Mouse (Mus musculus): ENCODE data around the gene Artn.
A peak's percentile ranks its signal among the peaks of the same experiment; 100 is the strongest.

The Artn gene

GRCm38 (mm10) chr4:117929391-117929881, at the start of gene Artn:
Artn (minus strand) TSS chr4:117929763.
- DNase-seq (ENCODE audit: low spot score): peak; percentile 66

- DNase-seq (ENCODE audit: low spot score): no peak
Observed at GRCm38 (mm10) chr4:117979181-117979580, 49.6 kb upstream of the Artn start.

- no peak for DNase-seq (ENCODE audit: low spot score)
Observed at GRCm38 (mm10) chr4:117978282-117978681, 48.7 kb upstream of the Artn start.

- DNase-seq (ENCODE audit: low spot score): no peak
Observed at GRCm38 (mm10) chr4:117977841-117978240, 48.3 kb upstream of the Artn start.

- DNase-seq (ENCODE audit: low spot score): no peak
Observed at GRCm38 (mm10) chr4:117977371-117977770, 47.8 kb upstream of the Artn start.

- DNase-seq (ENCODE audit: low spot score): no peak
Observed at GRCm38 (mm10) chr4:117975820-117976219, 46.3 kb upstream of the Artn start.

- no peak for DNase-seq (ENCODE audit: low spot score)
Observed at GRCm38 (mm10) chr4:117974719-117975118, 45.2 kb upstream of the Artn start.

GRCm38 (mm10) chr4:117972999-117973398, 43.4 kb upstream of the Artn start:
- no peak for DNase-seq (ENCODE audit: low spot score)

GRCm38 (mm10) chr4:117964346-117965025, 34.9 kb upstream of the Artn start:
- DNase-seq (ENCODE audit: low spot score): no peak

GRCm38 (mm10) chr4:117957492-117957891, 27.9 kb upstream of the Artn start:
- DNase-seq (ENCODE audit: low spot score): no peak

- no peak for DNase-seq (ENCODE audit: low spot score)
Observed at GRCm38 (mm10) chr4:117947493-117947892, 17.9 kb upstream of the Artn start.

GRCm38 (mm10) chr4:117946639-117947305, 17.2 kb upstream of the Artn start:
- no peak for DNase-seq (ENCODE audit: low spot score)

- DNase-seq (ENCODE audit: low spot score): no peak
Observed at GRCm38 (mm10) chr4:117943317-117943716, 13.8 kb upstream of the Artn start.

GRCm38 (mm10) chr4:117936964-117937363, 7.4 kb upstream of the Artn start:
- DNase-seq (ENCODE audit: low spot score): no peak

- DNase-seq (ENCODE audit: low spot score): no peak
Observed at GRCm38 (mm10) chr4:117934081-117934480, 4.5 kb upstream of the Artn start.

- no peak for DNase-seq (ENCODE audit: low spot score)
Observed at GRCm38 (mm10) chr4:117933248-117933647, 3.7 kb upstream of the Artn start.

GRCm38 (mm10) chr4:117928699-117929241, 793 bp downstream of the Artn start:
- peak; percentile 66 for DNase-seq (ENCODE audit: low spot score)

GRCm38 (mm10) chr4:117928234-117928633, 1.3 kb downstream of the Artn start:
- DNase-seq (ENCODE audit: low spot score): no peak

GRCm38 (mm10) chr4:117926545-117927482, 2.7 kb downstream of the Artn start:
- DNase-seq (ENCODE audit: low spot score): no peak

- DNase-seq (ENCODE audit: low spot score): no peak
Observed at GRCm38 (mm10) chr4:117924916-117925315, 4.6 kb downstream of the Artn start.

GRCm38 (mm10) chr4:117923450-117923849, 6.1 kb downstream of the Artn start:
- no peak for DNase-seq (ENCODE audit: low spot score)

GRCm38 (mm10) chr4:117921358-117921757, 8.2 kb downstream of the Artn start:
- no peak for DNase-seq (ENCODE audit: low spot score)
